Mouse (Mus musculus) embryonic facial prominence, embryonic 13.5 days (tissue): ENCODE results near the gene Tap1. TPM values are rescaled to one million over a fixed set of nuclear protein-coding genes. Genes with fewer than 3 reads are reported as not detected.
"Not testable (repeated sequence)": the region's sequence is repeated elsewhere in the genome, so short reads cannot be mapped to it uniquely, and the experiment has no call there.

Experiments used
- ATAC-seq: fragments of 200-750 bp; cut with Nextera tagmentation; 2 replicates; pipeline ENCODE4 v1.8.0; 2017; ENCODE audit warnings: low read depth; ENCODE audit not compliant: insufficient number of reproducible peaks, insufficient read depth, low FRiP score, low TSS enrichment
- H3K27ac ChIP-seq: fragments of 300-500 bp; sonication (generic); 2 replicates; pipeline ENCODE4 v1.5.1; 2015; ENCODE audit warnings: moderate library complexity, mild to moderate bottlenecking, inconsistent platforms
- H3K27me3 ChIP-seq: fragments of 300-500 bp; sonication (generic); 2 replicates; pipeline ENCODE4 v1.6.1; 2015; ENCODE audit warnings: mild to moderate bottlenecking, inconsistent platforms
- H3K36me3 ChIP-seq: fragments of 300-500 bp; sonication (generic); 2 replicates; pipeline ENCODE4 v1.6.1; 2015; ENCODE audit warnings: mild to moderate bottlenecking, inconsistent platforms
- H3K4me1 ChIP-seq: fragments of 300-500 bp; sonication (generic); 2 replicates; pipeline ENCODE4 v1.6.1; 2015; ENCODE audit warnings: inconsistent platforms
- H3K4me2 ChIP-seq: fragments of 300-500 bp; sonication (generic); 2 replicates; pipeline ENCODE4 v1.6.1; 2015; ENCODE audit warnings: moderate library complexity, mild to moderate bottlenecking, inconsistent platforms
- H3K4me3 ChIP-seq: fragments of 300-500 bp; sonication (generic); 2 replicates; pipeline ENCODE4 v1.5.1; 2015; ENCODE audit warnings: mild to moderate bottlenecking, inconsistent platforms
- H3K9ac ChIP-seq: fragments of 300-500 bp; sonication (generic); 2 replicates; pipeline ENCODE4 v1.6.1; 2015; ENCODE audit warnings: mild to moderate bottlenecking, inconsistent platforms
- H3K9me3 ChIP-seq: fragments of 300-500 bp; sonication (generic); 2 replicates; pipeline ENCODE4 v1.6.1; 2016; ENCODE audit warnings: inconsistent platforms
- WGBS: fragments of 180-500 bp; shearing (Covaris S2); methylation state at CpG from one replicate; pipeline ENCODE4 v1.1.7; 2015; ENCODE audit warnings: mixed read lengths; 5-methylcytosine and 5-hydroxymethylcytosine counted together
- polyA plus RNA-seq: library from polyadenylated mRNA; unstranded; fragments of >200 nt; fragmentation: Nextera tagmentation; extraction: Ambion mirVana; gene quantifications from 2 replicates; pipeline ENCODE4 v1.2.1, GENCODE M21; 2015

Gene Tap1
- polyA plus RNA-seq: 8.4 and 9.5 TPM in 2 replicates

- Histone ChIP-seq H3K9ac (peak within 1 kb of the TSS; percentile 73), H3K27ac (peak within 1 kb of the TSS; percentile 81), H3K36me3 (no peaks in the 10 kb centered on the region), H3K27me3 (peaks cover 83% of the 10 kb centered on the region), H3K4me3 (peak within 1 kb of the TSS; percentile 59), H3K4me2 (peak within 1 kb of the TSS; percentile 97), H3K9me3 (no peaks in the 10 kb centered on the region), H3K4me1 (peaks cover 14% of the 10 kb centered on the region)
- peak; percentile 96 for ATAC-seq
- WGBS: under 1% methylated on average over 46 of the region's 46 CpGs
Observed at GRCm38 (mm10) chr17:34187261-34187916, at the start of gene Tap1, which contains the start of gene Psmb9. Tap1 (plus strand) TSS chr17:34187553. Psmb9 (minus strand) TSS chr17:34187764.

- Histone ChIP-seq H3K4me2 (no peak overlapping the region), H3K9me3 (no peaks in the 10 kb centered on the region), H3K4me1 (peaks cover 23% of the 10 kb centered on the region), H3K36me3 (no peaks in the 10 kb centered on the region), H3K9ac (no peak overlapping the region), H3K4me3 (no peak overlapping the region), H3K27me3 (peaks cover 56% of the 10 kb centered on the region), H3K27ac (no peak overlapping the region)
- ATAC-seq: no peak
- 71% methylated on average over 7 of the region's 7 CpGs for WGBS
Observed at GRCm38 (mm10) chr17:34137601-34138000, 49.8 kb upstream of the Tap1 start.

- H3K27ac ChIP-seq: no peak overlapping the region
- ATAC-seq: no peak
- no peaks in the 10 kb centered on the region for H3K36me3 ChIP-seq
- no peaks in the 10 kb centered on the region for H3K9me3 ChIP-seq
- WGBS: 77% methylated on average over 7 of the region's 7 CpGs
- H3K9ac ChIP-seq: no peak overlapping the region; the same call in 1 of the 2 replicates
- no peak overlapping the region for H3K4me3 ChIP-seq
- H3K4me1 ChIP-seq: peaks cover 29% of the 10 kb centered on the region
- H3K27me3 ChIP-seq: peaks cover 56% of the 10 kb centered on the region
- H3K4me2 ChIP-seq: no peak overlapping the region
Observed at GRCm38 (mm10) chr17:34138655-34139054, 48.7 kb upstream of the Tap1 start.

- peak overlapping the region; percentile 41 for H3K4me3 ChIP-seq
- no peak for ATAC-seq
- peak overlapping the region; percentile 66 for H3K4me2 ChIP-seq
- H3K36me3 ChIP-seq: no peaks in the 10 kb centered on the region
- peaks cover 56% of the 10 kb centered on the region for H3K27me3 ChIP-seq
- H3K9ac ChIP-seq: peak overlapping the region; percentile 61
- 1% methylated on average over 16 of the region's 16 CpGs for WGBS
- no peak overlapping the region for H3K27ac ChIP-seq
- H3K9me3 ChIP-seq: no peaks in the 10 kb centered on the region
- H3K4me1 ChIP-seq: peaks cover 29% of the 10 kb centered on the region
Observed at GRCm38 (mm10) chr17:34139416-34139815, 47.9 kb upstream of the Tap1 start.

- Histone ChIP-seq H3K4me3 (no peak overlapping the region), H3K27me3 (peaks cover 56% of the 10 kb centered on the region), H3K9ac (peak overlapping the region; percentile 61; the same call in 1 of the 2 replicates), H3K4me2 (peak overlapping the region; percentile 66), H3K27ac (no peak overlapping the region), H3K9me3 (no peaks in the 10 kb centered on the region), H3K4me1 (peaks cover 29% of the 10 kb centered on the region), H3K36me3 (no peaks in the 10 kb centered on the region)
- WGBS: 12% methylated on average over 5 of the region's 5 CpGs
- no peak for ATAC-seq
Observed at GRCm38 (mm10) chr17:34140240-34140639, 47.1 kb upstream of the Tap1 start.

GRCm38 (mm10) chr17:34141448-34141847 lies 45.9 kb upstream of the Tap1 start:
- ATAC-seq: no peak
- WGBS: 61% methylated on average over 4 of the region's 4 CpGs

GRCm38 (mm10) chr17:34142456-34143010 lies 44.8 kb upstream of the Tap1 start:
- 0 out of 2 replicates have a peak overlapping the region, but pooled peaks have one; percentile 28 for H3K27ac ChIP-seq
- ATAC-seq: no peak

More at GRCm38 (mm10) chr17:34141448-34141847, 45.9 kb upstream of the Tap1 start:
- no peak overlapping the region for H3K27ac ChIP-seq
- H3K27me3 ChIP-seq: peaks cover 54% of the 10 kb centered on the region
- H3K9ac ChIP-seq: no peak overlapping the region
- H3K4me1 ChIP-seq: peaks cover 24% of the 10 kb centered on the region
- H3K4me2 ChIP-seq: no peak overlapping the region
- H3K36me3 ChIP-seq: no peaks in the 10 kb centered on the region
- no peaks in the 10 kb centered on the region for H3K9me3 ChIP-seq
- no peak overlapping the region for H3K4me3 ChIP-seq

GRCm38 (mm10) chr17:34143033-34143432 lies 44.3 kb upstream of the Tap1 start, which contains the start of gene H2-DMb2:
H2-DMb2 (plus strand) TSS chr17:34143307.
- H3K9me3 ChIP-seq: no peaks in the 10 kb centered on the region
- H3K4me1 ChIP-seq: peaks cover 24% of the 10 kb centered on the region
- 21% methylated on average over 7 of the region's 7 CpGs for WGBS
- H3K36me3 ChIP-seq: no peaks in the 10 kb centered on the region
- peaks cover 39% of the 10 kb centered on the region for H3K27me3 ChIP-seq
- no peak for ATAC-seq
- no peak within 1 kb of the TSS for H3K4me3 ChIP-seq
- 0 out of 2 replicates have a peak within 1 kb of the TSS, but pooled peaks have one; percentile 28 for H3K27ac ChIP-seq
- H3K4me2 ChIP-seq: no peak within 1 kb of the TSS
- H3K9ac ChIP-seq: 0 out of 2 replicates have a peak within 1 kb of the TSS, but pooled peaks have one; percentile 6

More at GRCm38 (mm10) chr17:34142456-34143010, 44.8 kb upstream of the Tap1 start:
- no peaks in the 10 kb centered on the region for H3K36me3 ChIP-seq
- peaks cover 44% of the 10 kb centered on the region for H3K27me3 ChIP-seq
- no peak overlapping the region for H3K4me3 ChIP-seq
- no peaks in the 10 kb centered on the region for H3K9me3 ChIP-seq
- H3K4me1 ChIP-seq: peaks cover 24% of the 10 kb centered on the region
- H3K4me2 ChIP-seq: no peak overlapping the region
- WGBS: 41% methylated on average over 7 of the region's 7 CpGs
- no peak overlapping the region for H3K9ac ChIP-seq

GRCm38 (mm10) chr17:34143461-34143860 lies 43.9 kb upstream of the Tap1 start:
- no peak overlapping the region for H3K27ac ChIP-seq
- H3K9me3 ChIP-seq: no peaks in the 10 kb centered on the region
- peaks cover 24% of the 10 kb centered on the region for H3K4me1 ChIP-seq
- no peak overlapping the region for H3K4me3 ChIP-seq
- WGBS: 68% methylated on average over 5 of the region's 5 CpGs
- H3K9ac ChIP-seq: no peak overlapping the region
- ATAC-seq: no peak
- H3K27me3 ChIP-seq: peaks cover 35% of the 10 kb centered on the region
- H3K4me2 ChIP-seq: no peak overlapping the region
- H3K36me3 ChIP-seq: no peaks in the 10 kb centered on the region

GRCm38 (mm10) chr17:34144221-34144620 lies 43.1 kb upstream of the Tap1 start:
- H3K27me3 ChIP-seq: peaks cover 28% of the 10 kb centered on the region
- H3K9ac ChIP-seq, ATAC-seq, H3K4me2 ChIP-seq, H3K36me3 ChIP-seq, H3K4me3 ChIP-seq, H3K9me3 ChIP-seq, H3K27ac ChIP-seq: not testable (repeated sequence)
- peaks cover 22% of the 10 kb centered on the region for H3K4me1 ChIP-seq
- WGBS: 84% methylated on average over 4 of the region's 4 CpGs

GRCm38 (mm10) chr17:34144960-34145371 lies 42.4 kb upstream of the Tap1 start:
- Histone ChIP-seq H3K4me2 (no peak overlapping the region), H3K9ac (no peak overlapping the region), H3K36me3 (no peaks in the 10 kb centered on the region), H3K4me1 (peaks cover 14% of the 10 kb centered on the region), H3K27ac (no peak overlapping the region), H3K9me3 (no peaks in the 10 kb centered on the region), H3K4me3 (no peak overlapping the region), H3K27me3 (peaks cover 20% of the 10 kb centered on the region)
- 74% methylated on average over 3 of the region's 3 CpGs for WGBS
- ATAC-seq: no peak

GRCm38 (mm10) chr17:34152923-34153322 lies 34.4 kb upstream of the Tap1 start, which contains the start of gene H2-DMb1:
H2-DMb1 (plus strand) TSS chr17:34153072.
- peak within 1 kb of the TSS; percentile 22; the same call in 1 of the 2 replicates for H3K4me2 ChIP-seq
- WGBS: 53% methylated on average over 4 of the region's 4 CpGs
- ATAC-seq: no peak
- H3K27ac ChIP-seq: no peak within 1 kb of the TSS
- no peaks in the 10 kb centered on the region for H3K9me3 ChIP-seq
- H3K4me1 ChIP-seq: no peaks in the 10 kb centered on the region
- no peak within 1 kb of the TSS for H3K9ac ChIP-seq
- H3K27me3 ChIP-seq: no peaks in the 10 kb centered on the region
- H3K4me3 ChIP-seq: no peak within 1 kb of the TSS
- H3K36me3 ChIP-seq: no peaks in the 10 kb centered on the region
